Mouse (Mus musculus): ENCODE measurements around the gene Btbd19. TPM values are rescaled to one million over a fixed set of nuclear protein-coding genes. Genes with fewer than 3 reads are reported as not detected.

Btbd19 gene
- 3.9 and 4.3 TPM in 2 replicates for polyA plus RNA-seq (2015; fragmentation: Nextera tagmentation; extraction: Ambion mirVana)

DNA sequence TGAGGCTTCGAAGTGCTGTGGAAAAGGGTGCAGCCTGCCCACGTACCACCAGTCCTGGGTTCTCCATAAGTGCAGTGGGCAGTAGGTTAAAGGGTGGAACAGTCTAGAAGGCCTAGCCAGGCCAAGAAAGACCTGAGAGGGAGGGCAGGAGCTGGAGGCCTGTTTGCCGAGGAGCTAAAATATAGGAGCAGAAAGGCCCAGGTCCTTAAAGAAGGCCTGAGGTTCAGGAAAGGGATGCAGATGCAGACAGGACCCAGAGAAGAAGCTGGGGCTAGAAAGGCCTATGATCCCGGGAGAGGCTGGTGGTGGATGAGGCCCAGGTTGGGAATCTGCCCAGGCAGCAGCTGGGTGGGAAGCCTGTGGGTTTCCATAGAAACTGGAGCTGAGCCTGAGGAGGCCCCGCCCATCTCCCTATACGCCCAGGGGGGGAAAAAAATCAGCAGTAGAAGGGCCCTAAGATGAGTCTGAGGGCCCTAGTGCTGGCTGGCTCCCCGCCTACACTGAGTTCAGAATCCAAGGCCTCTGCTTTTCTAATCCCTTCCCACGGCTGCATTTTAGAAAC lies at the start of gene Btbd19:
Btbd19 (minus strand) TSS at position 378 of the 562 bp plus-strand sequence.
- Histone ChIP-seq H3K27ac (peak within 1 kb of the TSS; percentile 67), H3K4me3 (no peak within 1 kb of the TSS), H3K9ac (peak within 1 kb of the TSS; percentile 20; the same call in 1 of the 2 replicates), H3K27me3 (replicated peaks) (no peaks in the 10 kb centered on the region), H3K4me1 (peaks cover 21% of the 10 kb centered on the region), H3K36me3 (replicated peaks) (peaks cover 7% of the 10 kb centered on the region; the same call in 1 of the 2 replicates), H3K4me2 (no peak within 1 kb of the TSS), H3K9me3 (no peaks in the 10 kb centered on the region)
- 24% methylated on average over 8 of the region's 8 CpGs for WGBS
- ATAC-seq (replicated peaks), result no peak

GRCm38 (mm10) chr4:117169936-117170335 lies 44.4 kb upstream of the Btbd19 start:
- WGBS, result 93% methylated on average over 5 of the region's 5 CpGs
- no peak overlapping the region for H3K27ac ChIP-seq

DNA sequence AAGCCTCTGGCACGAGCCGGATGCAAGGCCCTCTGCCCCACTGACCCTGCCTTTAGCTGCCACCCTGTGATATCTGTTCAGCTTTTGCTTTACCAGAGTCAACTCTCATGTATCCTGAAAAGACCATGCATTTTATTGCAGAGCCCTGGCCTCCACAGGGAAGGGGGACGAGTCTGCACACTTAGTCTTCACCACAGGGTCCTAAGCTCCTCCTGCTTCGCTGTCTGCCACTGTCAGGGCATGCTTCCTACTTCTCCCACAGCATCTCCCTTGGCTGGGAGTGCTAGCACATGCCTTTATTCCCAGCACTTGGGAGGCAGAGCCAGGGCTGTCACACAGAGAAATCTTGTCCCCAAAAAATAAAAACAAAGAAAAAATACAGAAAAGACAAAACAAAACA lies 35.7 kb upstream of the Btbd19 start:
- no peak overlapping the region for H3K4me3 ChIP-seq
- no peaks in the 10 kb centered on the region for H3K27me3 ChIP-seq (replicated peaks)
- no peaks in the 10 kb centered on the region for H3K36me3 ChIP-seq (replicated peaks)
- no peaks in the 10 kb centered on the region for H3K9me3 ChIP-seq
- H3K4me2 ChIP-seq, result no peak overlapping the region
- no peak; the same call in 1 of the 2 replicates for ATAC-seq (replicated peaks)
- WGBS, result 70% methylated on average over 4 of the region's 4 CpGs
- no peak overlapping the region for H3K27ac ChIP-seq
- no peak overlapping the region for H3K9ac ChIP-seq
- H3K4me1 ChIP-seq, result no peaks in the 10 kb centered on the region

More at GRCm38 (mm10) chr4:117169936-117170335, 44.4 kb upstream of the Btbd19 start:
- Histone ChIP-seq H3K36me3 (replicated peaks) (no peaks in the 10 kb centered on the region), H3K27me3 (replicated peaks) (no peaks in the 10 kb centered on the region), H3K4me3 (no peak overlapping the region), H3K9me3 (no peaks in the 10 kb centered on the region), H3K9ac (no peak overlapping the region), H3K4me1 (no peaks in the 10 kb centered on the region), H3K4me2 (no peak overlapping the region)
- no peak for ATAC-seq (replicated peaks)

- no peak overlapping the region for H3K9ac ChIP-seq
- H3K4me3 ChIP-seq, result no peak overlapping the region
- WGBS, result 84% methylated on average over 10 of the region's 10 CpGs
- H3K4me1 ChIP-seq, result peaks cover 6% of the 10 kb centered on the region
- H3K27ac ChIP-seq, result no peak overlapping the region
- H3K27me3 ChIP-seq (replicated peaks), result no peaks in the 10 kb centered on the region
- ATAC-seq (replicated peaks), result no peak
- H3K4me2 ChIP-seq, result no peak overlapping the region
- H3K9me3 ChIP-seq, result no peaks in the 10 kb centered on the region
- no peaks in the 10 kb centered on the region for H3K36me3 ChIP-seq (replicated peaks)
Observed at GRCm38 (mm10) chr4:117159666-117160065, 34.1 kb upstream of the Btbd19 start.

- 28% methylated on average over 6 of the region's 6 CpGs for whole genome bisulfite sequencing
- H3K36me3 ChIP-seq (replicated peaks), result peaks cover 21% of the 10 kb centered on the region
- no peaks in the 10 kb centered on the region for H3K9me3 ChIP-seq
- H3K27me3 ChIP-seq (replicated peaks), result no peaks in the 10 kb centered on the region
- peaks cover 20% of the 10 kb centered on the region for H3K4me1 ChIP-seq
- H3K27ac ChIP-seq, result peak overlapping the region; percentile 89
- no peak for ATAC-seq (replicated peaks)
- no peak overlapping the region for H3K9ac ChIP-seq
- peak overlapping the region; percentile 87 for H3K4me2 ChIP-seq
- peak overlapping the region; percentile 97 for H3K4me3 ChIP-seq
Observed at GRCm38 (mm10) chr4:117156372-117156771, 30.8 kb upstream of the Btbd19 start.

GRCm38 (mm10) chr4:117155792-117156355 lies 30.3 kb upstream of the Btbd19 start, which contains the start of gene Rps8:
TSS of gene Rps8 (minus strand) at chr4:117156243.
- Histone ChIP-seq H3K27ac (peak within 1 kb of the TSS; percentile 89), H3K4me3 (peak within 1 kb of the TSS; percentile 97), H3K4me2 (peak within 1 kb of the TSS; percentile 87), H3K9ac (peak within 1 kb of the TSS; percentile 99), H3K9me3 (no peaks in the 10 kb centered on the region), H3K36me3 (replicated peaks) (peaks cover 22% of the 10 kb centered on the region), H3K27me3 (replicated peaks) (no peaks in the 10 kb centered on the region), H3K4me1 (peaks cover 20% of the 10 kb centered on the region)
- WGBS, result 0% methylated on average over 50 of the region's 52 CpGs
- ATAC-seq (replicated peaks), result peak; percentile 94

DNA sequence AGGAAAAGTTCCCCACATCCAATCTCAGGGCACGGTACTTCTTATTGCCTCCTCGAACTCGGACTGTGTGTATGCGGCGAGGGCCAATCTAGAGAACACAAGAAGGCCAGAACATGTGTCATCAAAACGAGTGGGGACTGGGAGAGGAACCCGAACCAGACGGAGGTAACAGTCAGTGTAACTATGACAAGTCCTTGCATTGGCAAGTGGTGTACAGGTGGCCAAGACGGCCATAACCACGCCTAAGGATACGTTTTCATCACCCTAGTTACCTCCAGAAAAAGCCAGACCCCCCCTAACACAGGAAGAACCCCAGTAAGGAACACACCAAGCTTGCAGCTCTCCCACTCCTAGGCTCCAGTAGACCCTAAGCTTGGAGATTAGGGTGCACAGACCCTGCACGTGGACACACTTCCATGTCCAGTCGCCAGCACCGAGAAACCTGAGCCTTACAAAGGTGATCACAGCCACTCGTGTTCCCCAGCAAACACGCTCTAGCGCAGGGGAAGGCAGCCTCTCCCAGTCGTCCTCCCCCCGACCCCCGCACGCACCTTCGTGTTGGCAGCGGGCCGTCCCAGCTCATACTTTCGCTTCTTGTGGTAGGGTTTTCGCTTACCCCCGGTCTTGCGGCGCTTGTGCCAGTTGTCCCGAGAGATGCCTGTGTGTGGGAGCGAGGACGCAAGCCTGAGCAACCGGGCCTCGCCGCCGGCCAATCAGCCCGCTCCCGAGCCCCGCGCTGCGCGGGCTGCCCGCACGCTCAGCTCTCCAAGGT lies 29.7 kb upstream of the Btbd19 start:
- Histone ChIP-seq H3K27ac (peak overlapping the region; percentile 89), H3K4me3 (peak overlapping the region; percentile 97), H3K9ac (peak overlapping the region; percentile 99), H3K27me3 (replicated peaks) (no peaks in the 10 kb centered on the region), H3K9me3 (no peaks in the 10 kb centered on the region), H3K4me1 (peaks cover 20% of the 10 kb centered on the region), H3K4me2 (peak overlapping the region; percentile 87), H3K36me3 (replicated peaks) (peaks cover 29% of the 10 kb centered on the region)
- peak; percentile 51 for ATAC-seq (replicated peaks)
- WGBS, result 2% methylated on average over 44 of the region's 44 CpGs

DNA sequence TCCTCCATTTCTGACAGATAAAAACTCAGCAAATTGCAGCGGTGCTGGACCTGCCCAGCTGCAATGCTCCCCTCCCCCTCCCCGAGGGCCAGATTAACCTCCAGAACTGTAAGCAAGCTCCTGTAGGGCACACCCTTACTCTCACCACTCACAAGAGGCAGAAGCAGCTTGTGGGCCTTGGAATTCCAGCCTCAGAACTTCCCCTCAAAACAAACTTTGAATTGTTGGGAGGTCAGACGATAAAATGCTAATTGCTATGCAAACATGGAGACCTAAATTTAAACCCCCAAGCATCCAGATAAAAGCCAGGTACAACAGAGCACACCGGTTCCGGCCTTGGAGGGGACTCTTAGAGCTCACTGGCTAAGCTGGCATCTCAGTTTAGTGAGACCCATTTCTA lies 27.2 kb upstream of the Btbd19 start:
- peaks cover 20% of the 10 kb centered on the region for H3K4me1 ChIP-seq
- H3K27me3 ChIP-seq (replicated peaks), result no peaks in the 10 kb centered on the region
- H3K27ac ChIP-seq, result no peak overlapping the region
- H3K9ac ChIP-seq, result no peak overlapping the region
- no peak for ATAC-seq (replicated peaks)
- WGBS, result 89% methylated on average over 5 of the region's 5 CpGs
- peaks cover 38% of the 10 kb centered on the region for H3K36me3 ChIP-seq (replicated peaks)
- H3K4me3 ChIP-seq, result no peak overlapping the region
- no peaks in the 10 kb centered on the region for H3K9me3 ChIP-seq
- H3K4me2 ChIP-seq, result no peak overlapping the region

DNA sequence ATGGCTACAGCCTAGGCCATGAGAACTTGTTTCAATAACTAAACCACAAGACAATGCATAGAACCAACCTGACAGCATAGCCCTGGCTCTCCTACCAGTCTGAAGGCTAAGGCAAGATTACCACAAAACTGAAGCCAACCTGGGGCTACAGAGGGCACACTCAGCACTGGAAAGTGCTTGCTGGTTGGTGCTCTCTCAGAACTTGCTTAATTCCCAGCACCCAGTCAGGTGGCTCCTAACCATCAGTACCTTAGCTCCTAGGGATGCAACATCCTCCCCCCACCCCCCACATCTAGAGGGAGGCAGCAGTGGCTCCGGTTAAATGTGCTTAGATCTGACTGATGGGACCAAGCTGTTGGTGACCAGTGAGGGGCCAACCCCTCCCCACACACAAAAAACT lies 25.9 kb upstream of the Btbd19 start:
- H3K27me3 ChIP-seq (replicated peaks), result no peaks in the 10 kb centered on the region
- no peaks in the 10 kb centered on the region for H3K9me3 ChIP-seq
- H3K9ac ChIP-seq, result no peak overlapping the region
- H3K4me2 ChIP-seq, result no peak overlapping the region
- H3K27ac ChIP-seq, result no peak overlapping the region
- WGBS, result 92% methylated on average over 1 of the region's 1 CpGs
- ATAC-seq (replicated peaks), result no peak
- no peak overlapping the region for H3K4me3 ChIP-seq
- H3K4me1 ChIP-seq, result peaks cover 20% of the 10 kb centered on the region
- peaks cover 38% of the 10 kb centered on the region for H3K36me3 ChIP-seq (replicated peaks)

DNA sequence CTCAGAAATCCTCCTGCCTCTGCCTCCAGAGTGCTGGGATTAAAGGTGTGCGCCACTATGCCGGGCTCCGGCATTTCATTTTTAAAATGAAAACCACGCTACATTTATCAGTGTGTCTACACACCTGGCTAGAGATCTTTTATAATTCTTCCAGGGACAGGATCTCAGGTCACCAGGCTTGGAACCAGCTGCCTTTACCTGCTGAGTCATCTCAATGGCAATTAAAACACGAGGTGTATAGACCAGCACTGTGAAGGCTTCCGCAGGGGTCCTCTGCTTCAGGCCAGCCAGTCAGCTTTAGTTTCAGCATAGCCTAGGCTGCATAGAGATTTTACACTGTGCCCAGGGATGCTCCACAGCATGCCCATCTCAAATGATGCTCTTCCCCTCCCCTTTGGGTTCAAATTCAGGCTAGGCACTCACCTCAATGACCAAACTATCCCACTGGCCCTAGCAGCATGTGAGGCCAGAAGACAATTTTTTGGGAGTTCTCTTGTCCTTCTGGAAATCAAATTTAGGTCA lies 24.7 kb upstream of the Btbd19 start:
- Histone ChIP-seq H3K27me3 (replicated peaks) (no peaks in the 10 kb centered on the region), H3K9ac (no peak overlapping the region), H3K4me2 (no peak overlapping the region), H3K9me3 (no peaks in the 10 kb centered on the region), H3K4me3 (no peak overlapping the region), H3K4me1 (peaks cover 20% of the 10 kb centered on the region), H3K36me3 (replicated peaks) (peaks cover 38% of the 10 kb centered on the region), H3K27ac (no peak overlapping the region)
- 94% methylated on average over 6 of the region's 6 CpGs for WGBS
- ATAC-seq (replicated peaks), result no peak

- no peaks in the 10 kb centered on the region for H3K9me3 ChIP-seq
- no peak overlapping the region for H3K27ac ChIP-seq
- no peak overlapping the region for H3K4me3 ChIP-seq
- no peak overlapping the region for H3K4me2 ChIP-seq
- no peak overlapping the region for H3K9ac ChIP-seq
- peaks cover 38% of the 10 kb centered on the region for H3K36me3 ChIP-seq (replicated peaks)
- ATAC-seq (replicated peaks), result no peak
- peaks cover 13% of the 10 kb centered on the region for H3K4me1 ChIP-seq
- H3K27me3 ChIP-seq (replicated peaks), result no peaks in the 10 kb centered on the region
- 74% methylated on average over 6 of the region's 6 CpGs for WGBS
Observed at GRCm38 (mm10) chr4:117149291-117150211, 24.0 kb upstream of the Btbd19 start.

Data from midbrain, embryonic 15.5 days (tissue).